Mouse (Mus musculus): ENCODE measurements around the gene Ptgr1.

The Ptgr1 gene

DNA sequence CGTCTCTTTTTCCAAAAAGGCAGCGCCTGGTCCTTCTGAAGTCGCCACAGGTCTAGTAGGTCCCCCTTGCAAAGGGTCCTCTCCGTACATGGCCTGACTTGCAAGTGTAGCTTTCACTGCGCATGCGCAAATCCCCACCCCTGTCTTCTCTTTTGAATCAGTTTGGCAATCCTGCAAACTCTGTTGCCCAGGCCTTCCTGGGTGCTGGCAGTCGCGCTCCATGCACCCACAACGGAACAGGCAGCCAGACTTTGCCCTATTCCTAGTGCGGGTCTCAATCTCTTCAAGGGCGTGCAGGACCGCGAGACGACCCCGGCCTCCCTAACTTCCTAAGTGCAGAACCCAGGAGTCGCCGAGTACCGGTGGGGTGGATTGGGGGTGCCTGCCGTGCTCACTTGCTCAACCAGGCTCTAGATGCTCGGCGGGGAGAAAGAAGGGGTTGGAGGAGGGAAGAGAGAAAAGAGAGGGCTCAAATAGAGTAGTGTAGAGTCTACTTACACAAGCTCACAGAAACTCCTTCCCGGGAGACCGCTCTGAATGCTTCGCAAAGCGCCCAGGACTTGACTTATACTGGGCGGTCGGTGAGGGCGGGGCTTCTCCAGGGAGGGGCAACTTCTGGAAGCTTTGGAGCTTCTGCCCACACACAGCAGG, at the start of gene Ptgr1:
Gene Ptgr1, minus strand, starts transcription at position 580 of the 651 bp plus-strand sequence.
- peak; percentile 91 for DNase-seq

DNA sequence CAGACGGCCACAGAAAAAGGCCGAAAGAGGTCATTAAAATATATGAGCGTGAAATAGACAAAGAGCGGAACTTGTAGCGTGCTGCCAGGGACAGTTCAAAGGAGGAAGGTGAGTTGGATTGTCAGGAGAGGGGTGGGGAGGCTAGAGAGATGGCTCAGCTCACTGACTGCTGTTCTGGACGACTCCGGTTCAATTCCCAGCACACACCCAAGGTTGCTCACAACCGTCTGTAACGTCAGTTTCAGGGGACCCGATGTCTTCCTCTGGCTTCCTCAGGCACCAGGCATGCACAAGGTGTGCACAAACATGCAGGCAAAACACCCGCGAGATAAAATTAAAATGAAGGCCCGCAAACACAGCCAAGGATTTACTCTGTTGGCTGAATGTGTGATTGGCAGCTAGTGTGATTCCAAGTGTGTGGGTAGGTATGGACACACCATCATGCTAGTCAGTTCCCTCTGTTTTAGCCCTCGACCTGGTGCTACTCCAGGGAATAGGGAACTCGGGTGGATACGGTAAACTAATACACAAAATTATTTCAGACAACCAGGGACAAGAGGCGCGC, 48.9 kb upstream of the Ptgr1 start:
- DNase-seq = no peak

DNA sequence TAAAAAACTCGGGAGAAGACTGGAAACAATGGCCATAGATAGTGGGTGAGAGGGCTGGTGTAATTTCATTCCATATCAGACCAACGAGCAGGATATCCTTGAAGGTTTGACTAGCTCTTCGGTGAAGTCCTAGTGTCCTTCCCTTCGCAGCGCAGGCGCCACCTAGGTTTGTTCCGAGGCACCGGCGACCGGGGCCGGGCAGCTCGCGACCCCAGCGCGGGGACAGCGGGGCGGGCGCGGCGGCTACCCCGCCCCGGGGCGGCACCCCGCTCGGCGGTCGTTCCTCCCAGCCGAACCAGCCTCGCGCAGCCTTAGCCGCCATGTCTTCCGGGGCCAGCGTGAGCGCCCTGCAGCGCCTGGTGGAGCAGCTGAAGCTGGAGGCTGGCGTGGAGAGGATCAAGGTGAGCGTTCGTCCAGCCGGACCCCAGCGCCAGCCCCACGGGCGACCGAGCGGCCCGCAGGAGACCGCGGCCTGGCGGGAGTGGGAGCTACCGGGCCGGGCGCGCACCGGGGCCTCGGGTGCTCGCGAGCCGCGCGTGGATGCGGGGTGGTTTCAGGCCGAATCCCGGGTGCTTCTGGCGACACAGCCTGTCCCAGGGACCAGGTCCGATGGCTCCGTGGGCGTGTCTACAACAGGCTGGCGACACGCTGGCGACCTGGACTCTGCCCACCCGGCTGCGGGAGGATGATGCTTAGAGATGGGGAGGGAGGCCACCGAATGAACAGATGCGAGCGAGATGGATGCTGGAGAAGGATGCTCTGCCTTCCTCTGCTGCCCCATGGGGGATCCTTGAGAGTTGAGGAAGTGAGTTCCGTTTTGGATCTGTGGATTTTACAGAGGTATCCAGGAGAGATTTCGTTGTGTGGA, 48.2 kb upstream of the Ptgr1 start, which contains the start of gene Gng10:
Gene Gng10, plus strand, starts transcription at position 171 of the 868 bp plus-strand sequence.
- peak; percentile 75 for DNase-seq

DNA sequence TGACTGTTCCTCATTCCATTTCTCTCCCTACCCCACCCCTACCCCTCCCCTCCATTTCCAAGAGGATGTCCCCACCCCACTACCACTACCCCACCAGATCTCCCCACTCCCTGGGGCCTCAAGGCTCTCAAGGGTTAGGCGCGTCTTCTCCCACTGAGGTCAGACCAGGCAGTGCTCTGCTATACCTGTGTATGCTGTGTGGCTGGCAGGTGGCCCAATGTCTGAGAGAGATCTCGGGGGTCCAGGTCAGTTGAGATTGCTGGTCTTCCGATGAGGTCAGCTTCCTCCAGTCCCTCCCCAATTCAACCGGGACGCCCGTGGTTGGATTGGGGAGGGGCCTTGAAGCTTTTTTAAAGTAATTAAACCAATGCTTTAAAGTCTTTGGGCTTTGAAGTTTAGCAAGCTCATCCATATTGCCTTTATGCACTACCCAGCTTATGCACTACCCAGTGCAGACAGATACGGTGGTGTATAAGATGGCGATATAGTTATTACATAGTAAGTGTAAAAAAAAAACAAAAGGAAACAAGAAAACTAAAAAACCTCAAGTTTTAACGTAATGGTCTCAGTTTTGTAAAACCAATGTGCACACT, 47.5 kb upstream of the Ptgr1 start:
- no peak for DNase-seq

DNA sequence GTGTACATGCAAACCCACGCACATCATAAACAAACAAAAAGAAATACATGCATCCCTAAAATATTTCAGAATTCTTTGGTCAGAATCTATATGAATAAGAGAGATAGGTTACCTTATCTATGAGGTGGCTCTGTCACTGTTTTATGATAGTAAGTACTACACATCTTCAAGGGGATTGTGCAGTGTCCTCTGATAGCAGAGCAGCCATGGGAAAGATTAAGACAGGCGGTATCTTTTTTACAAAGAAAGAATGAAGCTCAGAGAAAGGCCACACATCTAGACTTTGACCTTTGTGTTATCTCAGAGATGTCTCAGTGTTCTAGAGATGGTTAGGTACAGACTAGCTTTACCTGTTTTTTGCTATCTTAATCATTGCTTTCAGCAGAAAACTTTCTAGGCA, 30.0 kb upstream of the Ptgr1 start:
- DNase-seq = no peak

DNA sequence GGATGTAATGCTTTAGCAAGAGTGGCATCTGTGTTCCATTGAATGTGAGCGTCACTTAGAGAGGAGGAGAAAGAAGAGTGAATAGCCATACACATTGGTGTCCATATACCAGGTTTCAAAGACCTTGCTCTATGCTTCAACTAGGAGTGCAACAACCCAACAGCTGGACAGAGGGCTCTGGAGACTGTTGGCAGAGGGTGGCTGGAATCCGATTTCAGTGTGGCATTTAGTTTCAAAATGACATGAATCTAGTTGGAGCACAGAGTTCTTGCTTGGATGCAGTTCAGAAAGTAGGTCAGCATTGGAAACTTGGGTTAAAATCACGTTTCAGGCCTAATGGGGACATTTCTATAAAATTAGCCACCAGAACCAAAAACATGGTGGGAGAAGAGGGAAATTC, 28.3 kb upstream of the Ptgr1 start:
- DNase-seq = no peak

DNA sequence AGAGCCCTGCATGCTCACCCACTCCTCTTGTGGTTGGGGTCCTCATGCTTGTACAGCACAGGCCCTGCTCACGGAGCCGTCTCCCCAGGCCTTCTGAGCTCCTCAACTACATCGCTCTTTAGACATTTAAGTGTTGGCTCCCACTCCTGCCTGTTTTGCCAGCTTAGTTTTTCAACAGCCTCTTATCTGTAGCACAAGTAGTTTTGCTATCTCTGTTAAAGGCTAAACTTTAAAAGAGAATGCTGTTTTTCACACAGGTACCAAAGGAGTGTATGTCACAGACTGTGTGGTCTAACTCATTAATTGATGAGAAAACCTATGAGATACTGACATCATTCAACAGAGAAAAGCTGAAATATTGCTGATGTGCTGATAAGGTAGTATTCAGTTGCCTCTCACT, 24.5 kb upstream of the Ptgr1 start:
- no peak for DNase-seq

DNA sequence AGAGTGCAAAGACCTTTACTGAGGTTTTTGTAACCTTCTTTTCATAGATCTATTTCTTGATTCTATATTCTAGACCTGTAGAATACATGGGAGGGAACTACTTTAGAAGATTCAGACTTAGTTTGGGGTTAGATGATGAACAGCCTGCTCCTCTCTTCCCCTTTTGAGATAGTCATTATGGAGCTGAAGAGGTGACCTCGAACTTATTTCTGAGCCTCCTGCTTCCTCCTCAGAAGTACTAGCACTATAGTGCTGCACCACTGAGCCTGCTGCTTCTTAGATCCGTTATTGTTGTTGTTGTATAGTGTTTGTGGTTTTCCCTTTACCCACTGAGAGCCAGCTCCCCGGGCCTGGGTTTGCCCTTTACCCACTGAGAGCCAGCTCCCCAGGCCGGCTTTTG, 22.8 kb upstream of the Ptgr1 start:
- no peak for DNase-seq

DNA sequence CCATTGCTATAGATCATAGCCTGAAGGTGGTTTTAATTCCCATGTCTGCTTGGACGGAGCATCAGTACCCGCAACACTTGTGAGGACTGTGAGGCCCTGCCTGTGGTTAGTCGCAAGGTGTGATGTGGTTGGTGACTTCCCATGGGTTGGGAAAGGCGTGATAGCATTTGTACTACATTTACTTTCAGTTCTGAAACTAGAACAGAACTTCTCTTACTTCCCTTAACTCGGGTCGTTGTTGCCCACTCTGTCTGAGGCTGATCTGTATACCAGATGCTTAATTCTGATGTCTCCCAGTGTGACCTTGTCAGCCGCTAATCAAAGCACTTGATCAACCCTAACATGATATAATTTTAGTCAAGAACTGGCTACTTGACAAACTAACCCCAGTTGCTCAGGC, 22.3 kb upstream of the Ptgr1 start:
- no peak for DNase-seq

DNA sequence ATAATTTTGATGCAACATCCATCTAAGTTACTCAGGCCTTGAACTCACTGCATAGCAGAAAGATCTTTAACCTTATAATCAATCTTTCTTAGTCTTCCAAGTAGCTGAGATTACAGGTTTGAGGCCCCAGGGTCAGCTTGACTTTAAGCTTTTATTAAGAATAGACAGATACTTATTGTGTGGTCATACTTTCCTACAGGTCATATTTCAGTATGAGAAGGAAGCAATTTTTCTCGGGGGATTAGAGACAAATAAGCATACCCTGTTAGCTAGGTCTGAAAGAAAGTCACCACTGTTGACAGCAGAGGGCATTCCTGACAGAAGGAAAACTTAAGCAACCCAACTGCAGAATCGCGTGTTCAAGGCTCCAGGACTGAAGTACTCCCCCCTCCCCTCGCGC, 21.1 kb upstream of the Ptgr1 start:
- no peak for DNase-seq

DNA sequence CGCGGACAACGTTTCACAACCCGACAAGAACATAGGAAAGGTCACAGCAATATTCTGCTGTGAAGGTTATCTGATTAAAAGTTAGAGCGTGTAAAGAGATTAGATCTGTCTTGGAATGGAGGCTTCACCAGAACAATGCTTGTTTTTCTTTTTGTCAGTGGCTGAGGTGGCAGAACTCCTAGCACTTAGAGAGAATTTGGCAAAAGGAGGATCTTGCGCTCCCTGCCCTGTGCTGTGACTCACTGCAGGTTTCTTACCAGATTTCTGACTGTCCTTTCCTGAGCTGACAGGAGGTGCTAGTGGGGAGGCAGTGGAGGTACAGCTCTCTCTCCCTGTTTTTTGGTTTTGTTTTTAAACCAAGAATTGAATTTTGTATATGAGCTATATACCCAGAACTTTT, 20.1 kb upstream of the Ptgr1 start:
- DNase-seq = no peak

DNA sequence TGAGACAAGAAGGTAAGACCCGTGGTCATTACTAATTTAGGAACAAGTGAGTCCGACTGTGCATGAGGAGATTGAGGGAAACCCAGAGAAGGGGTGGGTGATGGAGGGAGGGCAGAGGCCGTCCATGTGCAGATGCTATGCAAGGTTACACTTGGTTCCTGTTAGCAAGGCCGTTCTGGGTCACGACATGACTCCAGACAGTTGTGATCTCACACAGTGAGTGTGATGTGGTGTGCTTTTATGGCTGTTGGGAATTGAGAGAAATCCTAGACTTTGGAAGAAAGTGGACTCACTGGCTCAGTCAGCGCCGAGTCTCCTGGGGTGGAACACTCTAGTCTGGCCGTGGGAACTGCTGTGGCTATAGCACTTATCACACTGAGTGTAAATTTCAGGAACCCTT, 19.3 kb upstream of the Ptgr1 start:
- no peak for DNase-seq

DNA sequence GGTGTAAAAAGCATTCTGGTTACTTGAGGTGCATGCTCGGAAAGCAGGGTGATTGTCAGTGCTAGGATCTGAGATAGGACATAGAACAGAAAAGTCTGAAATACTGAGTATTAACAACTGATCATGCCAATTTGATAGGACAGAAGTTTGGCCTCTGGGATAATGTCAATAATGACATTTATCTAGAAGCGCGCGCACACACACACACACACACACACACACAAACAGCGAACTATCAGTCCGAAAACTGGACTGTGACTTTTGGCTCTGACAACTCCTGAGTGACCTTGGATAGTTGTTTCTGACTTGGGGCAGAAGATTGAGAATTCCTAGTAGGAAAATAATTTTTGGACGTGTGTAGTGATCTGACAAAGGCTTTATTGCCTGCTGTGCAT, 16.9 kb upstream of the Ptgr1 start:
- no peak for DNase-seq

DNA sequence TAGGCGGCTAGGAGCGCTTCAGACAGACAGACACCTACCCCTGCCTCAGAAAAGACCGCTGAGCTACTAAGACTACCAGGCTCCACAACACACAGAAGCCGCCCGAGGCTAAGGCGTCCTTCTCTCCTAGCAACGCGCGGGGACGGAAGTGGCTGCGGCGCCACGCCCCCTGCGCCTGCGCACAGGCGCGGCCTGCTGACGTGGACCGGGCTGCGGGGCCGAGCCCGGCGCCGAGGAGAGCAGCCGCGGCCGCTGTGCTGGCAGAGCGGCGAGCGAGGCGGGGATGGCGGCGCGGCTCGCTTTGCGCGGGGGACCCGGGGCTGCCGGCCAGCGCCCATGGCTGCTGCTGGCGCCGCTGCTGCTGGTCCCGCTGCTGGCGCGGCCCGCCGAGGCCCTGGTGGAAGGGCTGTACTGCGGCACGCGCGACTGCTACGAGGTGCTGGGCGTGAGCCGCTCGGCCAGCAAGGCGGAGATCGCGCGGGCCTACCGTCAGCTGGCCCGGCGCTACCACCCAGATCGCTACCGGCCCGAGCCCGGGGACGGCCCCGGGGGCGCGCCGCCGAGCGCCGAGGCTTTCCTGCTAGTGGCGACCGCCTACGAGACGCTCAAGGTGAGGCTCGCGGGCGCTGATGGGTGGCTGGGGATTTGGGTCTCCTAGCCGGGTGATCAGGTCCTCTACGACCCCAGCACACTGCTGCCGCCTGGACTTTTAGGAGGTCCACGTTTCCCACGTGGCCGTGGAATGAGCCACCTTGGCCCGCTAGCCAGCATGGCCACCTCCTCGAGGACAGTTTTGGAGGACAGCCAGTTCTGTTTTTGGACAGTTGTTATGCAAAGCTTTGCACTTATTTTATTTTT, 16.3 kb upstream of the Ptgr1 start, which contains the start of gene Gm20503:
Gene Gm20503, plus strand, starts transcription at position 263 of the 858 bp plus-strand sequence.
- DNase-seq = peak; percentile 96

DNA sequence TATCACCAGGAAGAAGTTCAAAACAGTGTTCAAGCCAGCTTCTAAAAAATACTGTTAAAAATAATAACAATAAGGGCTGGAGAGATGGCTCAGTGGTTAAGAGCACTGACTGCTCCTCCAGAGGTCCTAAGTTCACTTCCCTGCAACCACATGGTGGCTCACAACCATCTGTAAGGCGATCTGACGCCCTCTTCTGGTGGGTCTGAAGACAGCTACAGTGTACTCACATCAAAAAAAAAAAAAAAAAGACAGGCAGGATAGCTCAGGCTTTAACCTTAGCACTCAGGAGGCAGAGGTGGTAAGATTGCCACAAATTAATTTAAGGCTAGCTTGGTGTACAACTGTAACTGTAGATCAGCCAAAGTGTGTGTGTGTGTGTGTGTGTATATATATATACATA, 13.7 kb upstream of the Ptgr1 start:
- peak; percentile 63 for DNase-seq

DNA sequence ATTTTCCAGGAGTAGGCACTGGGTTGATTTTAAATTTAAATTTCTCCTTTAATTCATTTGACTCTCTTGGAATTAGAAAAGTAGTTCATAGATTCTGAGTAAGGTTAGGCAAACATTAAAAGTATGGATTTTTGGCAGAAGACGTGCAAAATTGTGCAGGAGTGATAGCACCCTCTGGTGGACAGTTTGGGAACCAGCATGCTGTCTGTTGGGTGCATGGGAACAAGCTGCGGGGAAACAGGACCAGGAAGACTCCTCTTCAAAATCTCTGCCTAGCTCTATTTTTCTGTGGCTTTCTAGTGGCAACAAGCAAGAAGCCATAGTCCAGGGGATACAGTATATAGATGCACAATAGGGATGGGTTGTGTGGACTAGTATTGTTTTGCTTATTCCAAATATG, 12.8 kb upstream of the Ptgr1 start:
- DNase-seq = peak; percentile 77

DNA sequence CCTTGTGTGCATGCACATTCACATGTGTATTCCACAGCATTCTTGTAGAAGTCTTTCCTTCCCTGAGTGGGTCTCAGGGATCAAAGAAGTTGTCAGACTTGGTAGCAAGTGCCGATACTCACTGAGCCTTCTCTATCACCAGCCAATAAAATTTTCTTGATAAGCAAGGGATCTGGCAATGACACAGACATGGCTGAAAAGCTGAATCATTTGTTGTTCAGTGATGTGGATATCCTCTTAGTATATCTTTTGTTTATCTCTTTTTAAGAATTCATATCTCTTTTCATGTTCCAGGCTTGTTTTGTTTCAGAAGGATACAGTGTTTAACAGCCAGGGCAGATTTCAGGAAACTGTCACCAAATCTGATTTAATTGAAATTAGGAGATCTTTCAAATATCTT, 11.8 kb upstream of the Ptgr1 start:
- DNase-seq = no peak

DNA sequence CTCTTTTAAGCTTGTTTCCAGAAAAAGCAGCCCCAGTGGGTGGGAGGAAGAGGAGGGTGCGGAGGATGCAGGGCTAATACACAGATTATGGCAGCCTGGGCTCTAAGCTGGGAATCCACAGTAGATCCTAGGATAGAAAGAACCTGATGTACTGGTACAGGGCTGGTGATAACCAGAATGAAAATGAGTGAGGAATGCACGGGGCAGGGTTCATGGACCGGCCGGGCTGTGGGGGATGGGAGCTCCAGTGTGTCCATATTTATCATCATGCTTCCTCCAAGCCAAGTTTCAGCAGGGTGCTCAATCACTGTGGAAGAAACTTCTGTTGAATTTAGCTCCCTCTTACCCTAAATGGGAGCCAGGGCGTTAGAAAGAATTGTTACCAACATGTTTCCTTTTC, 10.2 kb upstream of the Ptgr1 start:
- no peak for DNase-seq

DNA sequence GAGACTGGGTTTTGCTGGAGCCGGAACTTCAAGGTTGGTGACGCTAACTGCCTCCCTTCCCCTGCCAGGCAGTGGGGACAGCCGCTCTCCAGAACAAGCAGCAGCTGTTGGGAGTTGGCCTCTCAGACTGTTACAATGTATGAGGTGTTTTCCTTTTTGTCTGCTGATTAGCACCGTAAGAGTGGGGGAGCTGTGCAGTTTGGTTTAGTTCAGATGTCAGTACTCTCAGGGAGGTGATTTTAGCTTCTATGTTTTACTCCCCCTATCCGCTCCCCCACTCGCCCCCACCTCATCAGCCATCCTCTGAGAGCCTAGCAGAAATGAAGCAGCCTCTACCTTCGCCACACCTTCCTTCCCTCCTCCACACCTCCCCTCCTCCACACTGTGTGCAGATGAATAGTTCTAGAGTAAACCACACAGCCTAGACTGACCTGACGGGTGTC, 8.4 kb upstream of the Ptgr1 start:
- DNase-seq = no peak

DNA sequence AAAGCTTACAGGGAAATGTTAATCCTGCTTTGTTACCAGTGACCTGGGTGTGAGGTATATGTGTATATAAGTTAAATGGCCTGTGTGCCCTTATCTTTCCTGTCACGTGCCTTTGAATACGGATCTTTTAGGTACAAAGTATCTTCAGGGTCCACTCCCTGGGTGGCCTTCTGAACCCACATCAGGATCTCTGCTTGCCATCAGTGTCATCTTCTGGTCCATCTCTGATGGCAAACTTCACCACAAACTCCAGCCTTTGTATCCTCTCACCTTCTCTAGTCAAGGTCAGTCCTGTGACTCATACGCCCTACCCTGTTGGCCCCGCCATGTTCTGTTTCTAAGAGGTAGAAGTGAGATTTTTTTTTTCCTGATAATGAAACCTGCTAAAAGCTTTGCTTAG, 7.8 kb upstream of the Ptgr1 start, which contains the start of gene Dnajc25:
Gene Dnajc25, plus strand, starts transcription at position 301 of the 400 bp plus-strand sequence.
- DNase-seq = no peak

DNA sequence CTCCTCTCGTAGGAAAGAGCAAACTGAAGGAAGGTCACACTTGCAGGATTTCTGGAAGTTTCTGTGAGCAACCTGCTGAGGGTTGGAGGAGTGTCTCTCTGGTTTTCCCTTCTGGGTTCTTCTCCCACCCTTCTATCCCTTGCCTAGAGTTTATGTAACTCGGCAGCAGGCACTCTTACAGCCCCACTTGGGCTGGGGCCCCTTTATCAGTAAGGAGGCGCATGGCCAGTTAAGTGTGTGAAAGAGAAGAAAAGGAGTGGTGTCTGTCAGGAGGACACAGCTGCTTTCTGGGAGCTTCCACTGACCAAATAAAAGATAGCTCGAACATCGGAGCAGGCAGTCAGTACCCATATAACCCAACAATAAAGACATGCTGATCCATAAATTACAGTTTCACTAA, 5.3 kb upstream of the Ptgr1 start:
- no peak for DNase-seq
